Mouse (Mus musculus) forebrain, embryonic 10.5 days (tissue): ENCODE measurements around the gene Fgfr2. TPM values are rescaled to one million over a fixed set of nuclear protein-coding genes. Genes with fewer than 3 reads are reported as not detected.
A peak's percentile ranks its signal among the peaks of the same experiment; 100 is the strongest.
"Not testable (repeated sequence)": the region's sequence is repeated elsewhere in the genome, so short reads cannot be mapped to it uniquely, and the experiment has no call there.

ENCODE experiments used
- DNase-seq: peaks from one replicate; pipeline ENCODE4 v3.0.0-alpha.2; 2017; ENCODE audit warnings: low spot score; ENCODE audit errors: extremely low spot score
- H3K27ac ChIP-seq: fragments of 300-500 bp; sonication (generic); 2 replicates; pipeline ENCODE4 v1.5.1; 2016; ENCODE audit warnings: mild to moderate bottlenecking
- H3K27me3 ChIP-seq: fragments of 300-500 bp; sonication (generic); 2 replicates; pipeline ENCODE4 v1.6.1; 2016; ENCODE audit warnings: mild to moderate bottlenecking; ENCODE audit not compliant: poor library complexity, severe bottlenecking
- H3K36me3 ChIP-seq: fragments of 300-500 bp; sonication (generic); replicated peaks from 2 replicates; pipeline ENCODE4 v1.6.1; 2016; ENCODE audit warnings: mild to moderate bottlenecking, moderate library complexity
- H3K4me1 ChIP-seq: fragments of 300-500 bp; sonication (generic); 2 replicates; pipeline ENCODE4 v1.6.1; 2016
- H3K4me3 ChIP-seq: fragments of 300-500 bp; sonication (generic); 2 replicates; pipeline ENCODE4 v1.5.1; 2016; ENCODE audit warnings: mild to moderate bottlenecking, moderate library complexity
- H3K9me3 ChIP-seq: fragments of 300-500 bp; sonication (generic); 2 replicates; pipeline ENCODE4 v1.6.1; 2016; ENCODE audit warnings: mild to moderate bottlenecking, moderate library complexity
- WGBS: fragments of 180-500 bp; shearing (Covaris S2); methylation state at CpG from one replicate; pipeline ENCODE4 v1.1.7; 2016; 5-methylcytosine and 5-hydroxymethylcytosine counted together
- polyA plus RNA-seq: library from polyadenylated mRNA; unstranded; fragments of >200 nt; fragmentation: Nextera tagmentation; extraction: Ambion mirVana; gene quantifications from 2 replicates; pipeline ENCODE4 v1.2.1, GENCODE M21; 2016

The Fgfr2 gene
- polyA plus RNA-seq, 1 experiment from 2014 or later: 55.7 TPM

- no peak overlapping the region for H3K4me3 ChIP-seq
- no peaks in the 10 kb centered on the region for H3K36me3 ChIP-seq
- peaks cover 17% of the 10 kb centered on the region for H3K9me3 ChIP-seq
- peak overlapping the region; percentile 54; the same call in 1 of the 2 replicates for H3K27ac ChIP-seq
- WGBS: 17% methylated on average over 3 of the region's 3 CpGs
- DNase-seq: peak; percentile 43
- peaks cover 33% of the 10 kb centered on the region for H3K4me1 ChIP-seq
- H3K27me3 ChIP-seq: peaks cover 92% of the 10 kb centered on the region
These were observed 1657.4 kb downstream of the Fgfr2 start for GRCm38 (mm10) chr7:131465735-131466134.

GRCm38 (mm10) chr7:131465117-131465601 is 1658.0 kb downstream of the Fgfr2 start:
- Histone ChIP-seq H3K27me3 (peaks cover 92% of the 10 kb centered on the region), H3K36me3 (no peaks in the 10 kb centered on the region), H3K4me3 (no peak overlapping the region), H3K9me3 (peaks cover 19% of the 10 kb centered on the region), H3K4me1 (peaks cover 33% of the 10 kb centered on the region), H3K27ac (no peak overlapping the region)
- no peak for DNase-seq
- WGBS: 18% methylated on average over 3 of the region's 3 CpGs

GRCm38 (mm10) chr7:131456714-131457113 is 1666.4 kb downstream of the Fgfr2 start:
- Histone ChIP-seq H3K27ac (no peak overlapping the region), H3K4me3 (no peak overlapping the region), H3K36me3 (no peaks in the 10 kb centered on the region), H3K27me3 (peaks cover 79% of the 10 kb centered on the region), H3K4me1 (no peaks in the 10 kb centered on the region), H3K9me3 (peaks cover 7% of the 10 kb centered on the region; the same call in 1 of the 2 replicates)
- no peak for DNase-seq
- WGBS: 87% methylated on average over 5 of the region's 5 CpGs

GRCm38 (mm10) chr7:131437051-131437450 is 1686.1 kb downstream of the Fgfr2 start:
- 63% methylated on average over 3 of the region's 3 CpGs for WGBS
- no peaks in the 10 kb centered on the region for H3K36me3 ChIP-seq

DNA sequence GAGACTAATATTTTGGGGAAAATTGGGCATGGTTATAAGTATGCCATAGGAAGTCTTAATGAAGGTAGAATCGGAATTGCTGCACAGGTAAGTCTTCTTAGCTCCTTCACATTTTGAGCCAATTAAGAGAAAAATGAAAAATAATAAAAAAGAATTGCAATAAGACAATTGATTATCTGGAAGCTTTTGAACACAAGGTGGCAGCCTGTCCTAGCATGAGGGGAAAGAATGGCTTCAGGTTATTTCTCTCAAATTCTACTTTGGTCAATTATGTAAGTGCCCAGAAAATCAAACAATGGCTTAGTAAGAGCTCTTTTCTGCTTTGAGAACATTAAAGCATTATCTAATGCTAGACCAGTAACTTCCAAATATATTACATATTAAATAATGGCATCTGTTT is 1688.9 kb downstream of the Fgfr2 start:
- Histone ChIP-seq H3K9me3 (no peaks in the 10 kb centered on the region; the same call in 1 of the 2 replicates), H3K27me3 (peaks cover 7% of the 10 kb centered on the region; the same call in 1 of the 2 replicates), H3K4me1 (no peaks in the 10 kb centered on the region), H3K4me3 (no peak overlapping the region), H3K27ac (no peak overlapping the region), H3K36me3 (peaks cover 8% of the 10 kb centered on the region)
- 84% methylated on average over 1 of the region's 1 CpGs for WGBS
- DNase-seq: no peak

More at GRCm38 (mm10) chr7:131437051-131437450, 1686.1 kb downstream of the Fgfr2 start:
- peaks cover 12% of the 10 kb centered on the region; the same call in 1 of the 2 replicates for H3K27me3 ChIP-seq
- DNase-seq: no peak
- H3K4me3 ChIP-seq: no peak overlapping the region
- no peaks in the 10 kb centered on the region for H3K4me1 ChIP-seq
- H3K27ac ChIP-seq: no peak overlapping the region
- H3K9me3 ChIP-seq: no peaks in the 10 kb centered on the region

GRCm38 (mm10) chr7:131432244-131432643 is 1690.9 kb downstream of the Fgfr2 start:
- Histone ChIP-seq H3K9me3 (no peaks in the 10 kb centered on the region; the same call in 1 of the 2 replicates), H3K36me3 (peaks cover 11% of the 10 kb centered on the region), H3K4me3 (no peak overlapping the region), H3K27me3 (peaks cover 7% of the 10 kb centered on the region; the same call in 1 of the 2 replicates), H3K27ac (no peak overlapping the region), H3K4me1 (no peaks in the 10 kb centered on the region)
- WGBS: 18% methylated on average over 1 of the region's 1 CpGs
- DNase-seq: peak; percentile 26

DNA sequence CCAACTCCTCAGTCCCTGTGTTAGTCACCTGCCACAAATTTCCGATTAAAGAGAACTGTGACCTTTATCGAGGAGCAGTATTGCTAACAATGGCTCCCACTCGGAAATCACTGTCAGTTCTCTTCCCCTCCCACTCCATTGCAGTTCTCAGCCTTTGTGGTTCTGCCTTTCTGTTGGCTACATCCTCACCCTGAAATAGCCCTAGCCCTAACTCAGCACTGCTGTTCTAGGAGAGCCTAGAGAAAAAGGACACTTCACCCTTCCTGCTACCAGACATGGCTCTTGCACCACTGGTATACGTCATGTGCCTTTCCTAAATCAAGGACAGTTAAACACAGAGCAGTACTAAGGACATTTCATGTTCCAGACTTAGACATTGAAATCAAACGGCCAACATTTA is 1695.8 kb downstream of the Fgfr2 start:
- WGBS: 90% methylated on average over 5 of the region's 5 CpGs

DNA sequence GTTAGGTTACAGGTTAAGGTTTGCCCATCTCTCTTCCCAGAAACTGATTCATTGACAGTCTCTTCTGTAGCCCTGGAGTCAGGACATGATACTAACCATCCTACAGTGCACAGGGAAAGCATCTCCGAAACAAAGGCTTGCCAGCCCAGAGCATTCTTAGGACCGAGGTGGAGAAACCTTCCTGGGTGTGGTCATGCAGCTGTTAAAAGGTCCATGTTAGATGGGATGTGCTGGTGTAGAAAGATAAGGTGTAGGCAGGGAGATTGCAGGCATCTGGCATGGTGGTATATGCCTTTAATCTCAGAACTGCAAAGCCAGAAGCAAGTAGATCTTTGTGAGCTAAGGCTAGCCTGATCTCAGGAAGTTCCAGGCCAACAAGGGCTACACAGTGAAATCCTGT is 1698.2 kb downstream of the Fgfr2 start:
- Histone ChIP-seq H3K36me3 (peaks cover 10% of the 10 kb centered on the region), H3K4me1 (no peaks in the 10 kb centered on the region), H3K4me3 (no peak overlapping the region), H3K27me3 (no peaks in the 10 kb centered on the region), H3K27ac (no peak overlapping the region), H3K9me3 (no peaks in the 10 kb centered on the region; the same call in 1 of the 2 replicates)
- 87% methylated on average over 2 of the region's 2 CpGs for WGBS
- DNase-seq: no peak

More for the DNA sequence above, 1695.8 kb downstream of the Fgfr2 start:
- DNase-seq: no peak
- H3K4me1 ChIP-seq: no peaks in the 10 kb centered on the region
- H3K36me3 ChIP-seq: peaks cover 19% of the 10 kb centered on the region
- no peak overlapping the region for H3K27ac ChIP-seq
- no peaks in the 10 kb centered on the region; the same call in 1 of the 2 replicates for H3K9me3 ChIP-seq
- H3K4me3 ChIP-seq: no peak overlapping the region
- no peaks in the 10 kb centered on the region for H3K27me3 ChIP-seq

GRCm38 (mm10) chr7:131417605-131418004 is 1705.5 kb downstream of the Fgfr2 start:
- no peak for DNase-seq
- Histone ChIP-seq H3K27ac (no peak overlapping the region), H3K4me3 (no peak overlapping the region), H3K36me3 (no peaks in the 10 kb centered on the region), H3K9me3 (no peaks in the 10 kb centered on the region), H3K4me1 (no peaks in the 10 kb centered on the region), H3K27me3 (no peaks in the 10 kb centered on the region)

GRCm38 (mm10) chr7:131416742-131417141 is 1706.4 kb downstream of the Fgfr2 start:
- not testable (repeated sequence) for H3K9me3 ChIP-seq, H3K36me3 ChIP-seq, H3K4me3 ChIP-seq, H3K4me1 ChIP-seq, H3K27me3 ChIP-seq, DNase-seq, H3K27ac ChIP-seq

- peaks cover 3% of the 10 kb centered on the region; the same call in 1 of the 2 replicates for H3K36me3 ChIP-seq
- H3K27me3 ChIP-seq: no peaks in the 10 kb centered on the region
- H3K4me3 ChIP-seq: no peak overlapping the region
- H3K27ac ChIP-seq: no peak overlapping the region
- peaks cover 23% of the 10 kb centered on the region for H3K4me1 ChIP-seq
- H3K9me3 ChIP-seq: no peaks in the 10 kb centered on the region
- no peak for DNase-seq
- WGBS: 71% methylated on average over 2 of the region's 2 CpGs
These were observed 1711.2 kb downstream of the Fgfr2 start for GRCm38 (mm10) chr7:131411941-131412270.

- H3K9me3 ChIP-seq: no peaks in the 10 kb centered on the region
- DNase-seq: no peak
- peak overlapping the region; percentile 98 for H3K4me3 ChIP-seq
- H3K4me1 ChIP-seq: peaks cover 23% of the 10 kb centered on the region
- no peak overlapping the region for H3K27ac ChIP-seq
- WGBS: 69% methylated on average over 10 of the region's 10 CpGs
- H3K27me3 ChIP-seq: no peaks in the 10 kb centered on the region
- peaks cover 6% of the 10 kb centered on the region; the same call in 1 of the 2 replicates for H3K36me3 ChIP-seq
These were observed 1711.8 kb downstream of the Fgfr2 start for GRCm38 (mm10) chr7:131411221-131411940.

DNA sequence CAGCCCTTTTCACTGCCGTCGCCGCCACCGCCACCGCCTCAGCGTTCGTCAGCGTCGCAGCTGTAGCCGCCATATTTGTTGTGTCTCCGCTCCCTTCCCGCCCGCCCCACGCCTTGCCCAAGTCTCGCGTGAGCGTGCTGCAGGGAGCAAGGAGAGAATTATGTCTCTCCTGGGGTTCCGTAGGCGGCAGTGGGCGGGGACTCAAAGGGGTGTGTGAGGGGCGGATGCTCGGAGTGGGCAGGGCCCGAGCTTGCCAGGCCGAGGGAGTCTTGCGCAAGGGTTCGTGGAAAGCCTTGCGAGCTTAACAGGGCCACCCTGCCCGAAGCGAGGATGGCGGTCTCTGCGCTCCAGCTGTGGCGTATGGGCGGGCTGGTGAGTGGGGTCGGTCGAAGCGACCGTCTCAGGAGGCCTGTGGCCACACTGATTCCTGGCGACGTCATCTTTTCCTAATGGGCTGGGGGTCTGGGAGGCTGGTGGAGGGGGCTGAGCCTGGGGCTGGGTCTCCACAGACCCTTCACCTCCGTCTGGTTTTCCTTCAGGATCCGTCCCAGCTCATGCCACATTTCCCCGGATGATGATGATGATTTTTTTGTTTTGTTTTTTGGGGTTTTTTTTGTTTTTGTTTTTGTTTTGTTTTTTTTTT is 1712.6 kb downstream of the Fgfr2 start, which contains the start of the genes Ikzf5 and Acadsb:
TSS of gene Ikzf5 (minus strand) at position 106 of the 643 bp plus-strand sequence.
TSS of gene Acadsb (plus strand) at position 186 of the 643 bp plus-strand sequence.
- under 1% methylated on average over 42 of the region's 42 CpGs for WGBS
- no peaks in the 10 kb centered on the region for H3K9me3 ChIP-seq

More for the DNA sequence above, 1712.6 kb downstream of the Fgfr2 start, which contains the start of the genes Ikzf5 and Acadsb:
- Histone ChIP-seq H3K27ac (peak within 1 kb of the TSS; percentile 93), H3K4me3 (peak within 1 kb of the TSS; percentile 98), H3K27me3 (no peaks in the 10 kb centered on the region), H3K4me1 (peaks cover 23% of the 10 kb centered on the region), H3K36me3 (peaks cover 10% of the 10 kb centered on the region; the same call in 1 of the 2 replicates)
- peak; percentile 97 for DNase-seq
